Comparison of ENCODE assay signal across 8 mouse cellular contexts in genomic region chr9:80164611-80165474, GRCm38 (mm10). TPM values are rescaled to one million over a fixed set of nuclear protein-coding genes. Genes with fewer than 3 reads are reported as not detected.
DNase-seq lines count a peak whose midpoint lies in the region; ATAC-seq lines count a peak whose summit lies in the region.

TSS of gene Myo6 (plus strand) at chr9:80165031.

- peak within 1 kb of the TSS; percentile 73 for H3K4me2 ChIP-seq in hindbrain, embryonic 15.5 days

- peak; percentile 90 for DNase-seq in ZHBTc4 (ENCODE audit: low read depth, low spot score)
- peak; percentile 93 to 96 for DNase-seq in cerebellum, postnatal 4 days (ENCODE audit: low spot score in 2 of 2)
- peak; percentile 93 for DNase-seq in gastrocnemius, adult 18-20 months (ENCODE audit: low spot score)
- peak; percentile 87 for DNase-seq in left cerebral cortex, adult 11 months (ENCODE audit: low spot score)
- DNase-seq in lung, postnatal 36 days = peak; percentile 94
- DNase-seq in retina, embryonic 14.5 days (ENCODE audit: low spot score) = peak; percentile 92
- DNase-seq in thymus, postnatal 36 days = peak; percentile 85 to 91

- peak within 1 kb of the TSS; percentile 80 for H3K27ac ChIP-seq in hindbrain, embryonic 15.5 days (replicated peaks)

- under 1% methylated on average over 67 of the region's 69 CpGs for WGBS in hindbrain, embryonic 15.5 days

- ATAC-seq in hindbrain, embryonic 15.5 days (ENCODE audit: low FRiP score, low read depth) = peak; percentile 98

- H3K36me3 ChIP-seq in hindbrain, embryonic 15.5 days = no peaks in the 10 kb centered on the region

- no peaks in the 10 kb centered on the region for H3K9me3 ChIP-seq in hindbrain, embryonic 15.5 days

- H3K4me1 ChIP-seq in hindbrain, embryonic 15.5 days (replicated peaks) = peaks cover 11% of the 10 kb centered on the region

- H3K27me3 ChIP-seq in hindbrain, embryonic 15.5 days = no peaks in the 10 kb centered on the region

- peak within 1 kb of the TSS; percentile 76 for H3K4me3 ChIP-seq in hindbrain, embryonic 15.5 days

- peak within 1 kb of the TSS; percentile 73 for H3K9ac ChIP-seq in hindbrain, embryonic 15.5 days

RNA-seq across cellular contexts. Expression of gene Myo6, which starts in this region (rescaled TPM):
- 1 to 10 TPM; 7.1 to 8.8 TPM for total RNA-seq in gastrocnemius, adult 18-20 months (2021)
- polyA plus RNA-seq in hindbrain, embryonic 15.5 days (2015; fragmentation: Nextera tagmentation; extraction: Ambion mirVana) = 20.9 and 23.8 TPM in 2 replicates

Comparison
In these comparisons a context has a peak if more than half of its experiments do, and no peak if none do; other contexts are left out.
1. Peak in every context shown above with its lines: DNase-seq, ATAC-seq, H3K4me3 ChIP-seq and H3K27ac ChIP-seq.